Mouse (Mus musculus) right cerebral cortex, adult 18-20 months (tissue): ENCODE measurements at regions not wholly inside any gene's neighbourhood (a gene's known extent, or its start where the extent isn't known, plus 50 kb on each side); places are given as distances from the start of the nearest gene placed in this dataset.

Experiments
- DNase-seq: peaks from one replicate; pipeline ENCODE4 v3.0.0; 2022; ENCODE audit warnings: mixed read lengths

GRCm38 (mm10) chr6:140368354-140369069, 55.3 kb upstream of the Plekha5 start:
- DNase-seq, result no peak

GRCm38 (mm10) chr6:140367303-140367702, 56.6 kb upstream of the Plekha5 start:
- no peak for DNase-seq

- DNase-seq, result no peak
Measured at GRCm38 (mm10) chr6:140366791-140367190, 57.1 kb upstream of the Plekha5 start.

- DNase-seq, result peak; percentile 42
Measured at GRCm38 (mm10) chr6:140360996-140361395, 62.9 kb upstream of the Plekha5 start.

GRCm38 (mm10) chr6:140357901-140358300, 66.0 kb upstream of the Plekha5 start:
- no peak for DNase-seq

- DNase-seq, result no peak
Measured at GRCm38 (mm10) chr6:140357300-140357699, 66.6 kb upstream of the Plekha5 start.

- DNase-seq, result no peak
Measured at GRCm38 (mm10) chr6:140354082-140354481, 69.8 kb upstream of the Plekha5 start.

- DNase-seq, result no peak
Measured at GRCm38 (mm10) chr6:140353610-140354009, 70.2 kb upstream of the Plekha5 start.

GRCm38 (mm10) chr6:140351365-140352095, 72.3 kb upstream of the Plekha5 start:
- no peak for DNase-seq

GRCm38 (mm10) chr6:140348578-140348977, 75.3 kb upstream of the Plekha5 start:
- DNase-seq, result no peak

- DNase-seq, result no peak
Measured at GRCm38 (mm10) chr6:140346929-140347328, 76.9 kb upstream of the Plekha5 start.

- DNase-seq, result no peak
Measured at GRCm38 (mm10) chr6:140343638-140344037, 80.2 kb upstream of the Plekha5 start.

GRCm38 (mm10) chr6:140342881-140343280, 81.0 kb upstream of the Plekha5 start:
- no peak for DNase-seq

GRCm38 (mm10) chr6:140339731-140340130, 84.1 kb upstream of the Plekha5 start:
- DNase-seq, result no peak

- DNase-seq, result no peak
Measured at GRCm38 (mm10) chr6:140337897-140338749, 85.7 kb upstream of the Plekha5 start.

- DNase-seq, result no peak
Measured at GRCm38 (mm10) chr6:140337083-140337491, 86.8 kb upstream of the Plekha5 start.

GRCm38 (mm10) chr6:140336414-140336941, 87.4 kb upstream of the Plekha5 start:
- DNase-seq, result no peak

GRCm38 (mm10) chr6:140333397-140333796, 90.5 kb upstream of the Plekha5 start:
- no peak for DNase-seq

- no peak for DNase-seq
Measured at GRCm38 (mm10) chr6:140308641-140309040, 115.2 kb upstream of the Plekha5 start.

GRCm38 (mm10) chr6:140306811-140307558, 116.9 kb upstream of the Plekha5 start:
- DNase-seq, result no peak

- no peak for DNase-seq
Measured at GRCm38 (mm10) chr6:140304105-140304504, 119.7 kb upstream of the Plekha5 start.

- peak; percentile 13 for DNase-seq
Measured at GRCm38 (mm10) chr6:140300470-140301145, 123.2 kb upstream of the Plekha5 start.
